Mouse (Mus musculus) limb, embryonic 15.5 days (tissue): ENCODE measurements around the gene Utrn. TPM values are rescaled to one million over a fixed set of nuclear protein-coding genes. Genes with fewer than 3 reads are reported as not detected.

Experiments
- ATAC-seq: fragments of 200-750 bp; cut with Nextera tagmentation; 2 replicates; pipeline ENCODE4 v1.8.0; 2017; ENCODE audit warnings: low read depth, moderate TSS enrichment; ENCODE audit not compliant: insufficient number of reproducible peaks, low FRiP score, low TSS enrichment
- H3K27ac ChIP-seq: fragments of 300-500 bp; sonication (generic); 2 replicates; pipeline ENCODE4 v1.5.1; 2015; ENCODE audit warnings: moderate library complexity, mild to moderate bottlenecking, inconsistent platforms
- H3K27me3 ChIP-seq: fragments of 300-500 bp; sonication (generic); 2 replicates; pipeline ENCODE4 v1.6.1; 2015; ENCODE audit warnings: inconsistent platforms
- H3K36me3 ChIP-seq: fragments of 300-500 bp; sonication (generic); 2 replicates; pipeline ENCODE4 v1.6.1; 2015; ENCODE audit warnings: inconsistent platforms
- H3K4me1 ChIP-seq: fragments of 300-500 bp; sonication (generic); 2 replicates; pipeline ENCODE4 v1.6.1; 2015; ENCODE audit warnings: inconsistent platforms
- H3K4me2 ChIP-seq: fragments of 300-500 bp; sonication (generic); 2 replicates; pipeline ENCODE4 v1.6.1; 2015; ENCODE audit warnings: mild to moderate bottlenecking, inconsistent platforms
- H3K4me3 ChIP-seq: fragments of 300-500 bp; sonication (generic); 2 replicates; pipeline ENCODE4 v1.5.1; 2015; ENCODE audit warnings: mild to moderate bottlenecking, inconsistent platforms
- H3K9ac ChIP-seq: fragments of 300-500 bp; sonication (generic); 2 replicates; pipeline ENCODE4 v1.6.1; 2015; ENCODE audit warnings: inconsistent platforms
- H3K9me3 ChIP-seq: fragments of 300-500 bp; sonication (generic); 2 replicates; pipeline ENCODE4 v1.6.1; 2016; ENCODE audit warnings: inconsistent platforms
- WGBS: fragments of 180-500 bp; shearing (Covaris S2); methylation state at CpG from one replicate; pipeline ENCODE4 v1.1.7; 2015; 5-methylcytosine and 5-hydroxymethylcytosine counted together
- polyA plus RNA-seq: library from polyadenylated mRNA; unstranded; fragments of >200 nt; fragmentation: Nextera tagmentation; extraction: Ambion mirVana; gene quantifications from 2 replicates; pipeline ENCODE4 v1.2.1, GENCODE M21; 2015

The Utrn gene
- polyA plus RNA-seq, 1 experiment from 2014 or later, result 99.6 TPM

- no peaks in the 10 kb centered on the region for H3K9me3 ChIP-seq
- no peak overlapping the region for H3K4me2 ChIP-seq
- H3K27ac ChIP-seq, result no peak overlapping the region
- H3K36me3 ChIP-seq, result 0 out of 2 replicates have a peak, but pooled peaks cover 3% of the 10 kb centered on the region
- no peak overlapping the region for H3K9ac ChIP-seq
- peaks cover 6% of the 10 kb centered on the region; the same call in 1 of the 2 replicates for H3K4me1 ChIP-seq
- whole genome bisulfite sequencing, result 93% methylated on average over 1 of the region's 1 CpGs
- no peaks in the 10 kb centered on the region for H3K27me3 ChIP-seq
- no peak overlapping the region for H3K4me3 ChIP-seq
- no peak for ATAC-seq
Measured at GRCm38 (mm10) chr10:12541757-12542156, 327.4 kb downstream of the Utrn start.

GRCm38 (mm10) chr10:12535272-12535671 is 333.9 kb downstream of the Utrn start:
- peaks cover 5% of the 10 kb centered on the region; the same call in 1 of the 2 replicates for H3K36me3 ChIP-seq
- no peak for ATAC-seq
- H3K9me3 ChIP-seq, result no peaks in the 10 kb centered on the region
- H3K27ac ChIP-seq, result no peak overlapping the region
- H3K27me3 ChIP-seq, result no peaks in the 10 kb centered on the region
- WGBS, result 90% methylated on average over 1 of the region's 1 CpGs
- H3K4me1 ChIP-seq, result no peaks in the 10 kb centered on the region
- no peak overlapping the region for H3K4me2 ChIP-seq
- no peak overlapping the region for H3K9ac ChIP-seq
- H3K4me3 ChIP-seq, result no peak overlapping the region

- WGBS, result 80% methylated on average over 3 of the region's 3 CpGs
- ATAC-seq, result no peak
- Histone ChIP-seq H3K27ac (no peak overlapping the region), H3K36me3 (peaks cover 5% of the 10 kb centered on the region; the same call in 1 of the 2 replicates), H3K4me3 (no peak overlapping the region), H3K27me3 (no peaks in the 10 kb centered on the region), H3K4me2 (no peak overlapping the region), H3K9me3 (no peaks in the 10 kb centered on the region), H3K4me1 (no peaks in the 10 kb centered on the region), H3K9ac (no peak overlapping the region)
Measured at GRCm38 (mm10) chr10:12534801-12535200, 334.4 kb downstream of the Utrn start.

- Histone ChIP-seq H3K36me3 (peaks cover 5% of the 10 kb centered on the region; the same call in 1 of the 2 replicates), H3K4me3 (no peak overlapping the region), H3K9me3 (no peaks in the 10 kb centered on the region), H3K27me3 (no peaks in the 10 kb centered on the region), H3K9ac (no peak overlapping the region), H3K27ac (no peak overlapping the region), H3K4me1 (no peaks in the 10 kb centered on the region), H3K4me2 (no peak overlapping the region)
- no peak for ATAC-seq
- 90% methylated on average over 3 of the region's 3 CpGs for WGBS
Measured at GRCm38 (mm10) chr10:12534301-12534700, 334.9 kb downstream of the Utrn start.

- H3K27ac ChIP-seq, result no peak overlapping the region
- no peak for ATAC-seq
- H3K36me3 ChIP-seq, result peaks cover 17% of the 10 kb centered on the region
- H3K4me2 ChIP-seq, result no peak overlapping the region
- no peak overlapping the region for H3K9ac ChIP-seq
- no peaks in the 10 kb centered on the region for H3K4me1 ChIP-seq
- 80% methylated on average over 1 of the region's 1 CpGs for WGBS
- H3K4me3 ChIP-seq, result no peak overlapping the region
- no peaks in the 10 kb centered on the region for H3K9me3 ChIP-seq
- no peaks in the 10 kb centered on the region for H3K27me3 ChIP-seq
Measured at GRCm38 (mm10) chr10:12522078-12522477, 347.1 kb downstream of the Utrn start.

- H3K4me3 ChIP-seq, result no peak overlapping the region
- no peaks in the 10 kb centered on the region for H3K27me3 ChIP-seq
- 78% methylated on average over 3 of the region's 3 CpGs for WGBS
- no peak overlapping the region for H3K27ac ChIP-seq
- H3K4me1 ChIP-seq, result no peaks in the 10 kb centered on the region
- H3K4me2 ChIP-seq, result no peak overlapping the region
- H3K9me3 ChIP-seq, result no peaks in the 10 kb centered on the region
- H3K9ac ChIP-seq, result no peak overlapping the region
- no peak for ATAC-seq
- peaks cover 8% of the 10 kb centered on the region for H3K36me3 ChIP-seq
Measured at GRCm38 (mm10) chr10:12518162-12518561, 351.0 kb downstream of the Utrn start.

GRCm38 (mm10) chr10:12505568-12505967 is 363.6 kb downstream of the Utrn start:
- no peak for ATAC-seq
- Histone ChIP-seq H3K9ac (no peak overlapping the region), H3K27me3 (no peaks in the 10 kb centered on the region), H3K4me1 (no peaks in the 10 kb centered on the region), H3K36me3 (peaks cover 5% of the 10 kb centered on the region; the same call in 1 of the 2 replicates), H3K9me3 (no peaks in the 10 kb centered on the region), H3K27ac (no peak overlapping the region), H3K4me2 (no peak overlapping the region), H3K4me3 (no peak overlapping the region)
- WGBS, result 76% methylated on average over 7 of the region's 7 CpGs

- ATAC-seq, result no peak
- WGBS, result 89% methylated on average over 5 of the region's 5 CpGs
Measured at GRCm38 (mm10) chr10:12500489-12500888, 368.7 kb downstream of the Utrn start.

GRCm38 (mm10) chr10:12497555-12497954 is 371.6 kb downstream of the Utrn start:
- Histone ChIP-seq H3K4me3 (no peak overlapping the region), H3K27me3 (no peaks in the 10 kb centered on the region), H3K4me2 (no peak overlapping the region), H3K4me1 (no peaks in the 10 kb centered on the region), H3K36me3 (peaks cover 24% of the 10 kb centered on the region), H3K27ac (no peak overlapping the region), H3K9me3 (no peaks in the 10 kb centered on the region), H3K9ac (no peak overlapping the region)
- ATAC-seq, result no peak
- WGBS, result 87% methylated on average over 8 of the region's 8 CpGs

More at GRCm38 (mm10) chr10:12500489-12500888, 368.7 kb downstream of the Utrn start:
- H3K27me3 ChIP-seq, result no peaks in the 10 kb centered on the region
- no peaks in the 10 kb centered on the region for H3K4me1 ChIP-seq
- peaks cover 24% of the 10 kb centered on the region for H3K36me3 ChIP-seq
- H3K27ac ChIP-seq, result no peak overlapping the region
- no peak overlapping the region for H3K4me3 ChIP-seq
- no peak overlapping the region for H3K9ac ChIP-seq
- H3K4me2 ChIP-seq, result no peak overlapping the region
- H3K9me3 ChIP-seq, result no peaks in the 10 kb centered on the region

- no peak overlapping the region for H3K9ac ChIP-seq
- 73% methylated on average over 4 of the region's 4 CpGs for WGBS
- H3K27ac ChIP-seq, result no peak overlapping the region
- no peaks in the 10 kb centered on the region for H3K9me3 ChIP-seq
- H3K4me3 ChIP-seq, result no peak overlapping the region
- H3K4me1 ChIP-seq, result peaks cover 10% of the 10 kb centered on the region; the same call in 1 of the 2 replicates
- ATAC-seq, result no peak
- no peaks in the 10 kb centered on the region for H3K36me3 ChIP-seq
- H3K27me3 ChIP-seq, result no peaks in the 10 kb centered on the region
- H3K4me2 ChIP-seq, result no peak overlapping the region
Measured at GRCm38 (mm10) chr10:12489551-12490177, 379.5 kb downstream of the Utrn start.

- no peaks in the 10 kb centered on the region for H3K36me3 ChIP-seq
- no peaks in the 10 kb centered on the region for H3K27me3 ChIP-seq
- H3K27ac ChIP-seq, result no peak overlapping the region
- no peak for ATAC-seq
- 38% methylated on average over 3 of the region's 3 CpGs for WGBS
- H3K4me3 ChIP-seq, result no peak overlapping the region
- H3K9ac ChIP-seq, result no peak overlapping the region
- H3K4me2 ChIP-seq, result no peak overlapping the region
- H3K4me1 ChIP-seq, result peaks cover 10% of the 10 kb centered on the region; the same call in 1 of the 2 replicates
- no peaks in the 10 kb centered on the region for H3K9me3 ChIP-seq
Measured at GRCm38 (mm10) chr10:12488518-12488917, 380.6 kb downstream of the Utrn start.

- 61% methylated on average over 5 of the region's 5 CpGs for WGBS
- H3K9me3 ChIP-seq, result no peaks in the 10 kb centered on the region
- no peak for ATAC-seq
- no peaks in the 10 kb centered on the region for H3K27me3 ChIP-seq
- no peak overlapping the region for H3K4me3 ChIP-seq
- no peak overlapping the region for H3K27ac ChIP-seq
- peaks cover 10% of the 10 kb centered on the region; the same call in 1 of the 2 replicates for H3K4me1 ChIP-seq
- H3K36me3 ChIP-seq, result no peaks in the 10 kb centered on the region
- no peak overlapping the region for H3K4me2 ChIP-seq
- no peak overlapping the region for H3K9ac ChIP-seq
Measured at GRCm38 (mm10) chr10:12488117-12488516, 381.0 kb downstream of the Utrn start.
